Mouse (Mus musculus) ES-Bruce4 (cell line): ENCODE results near the gene Atp5g2.

Experiments
- CTCF ChIP-seq: IDR thresholded peaks from one replicate; pipeline ENCODE4 v1.8.1; 2011; ENCODE audit warnings: low read depth, low read length
- POLR2A ChIP-seq: IDR thresholded peaks from one replicate; pipeline ENCODE4 v1.8.1; 2011; ENCODE audit warnings: low read length; ENCODE audit not compliant: insufficient read depth

- no peak for TF ChIP-seq POLR2A
- TF ChIP-seq CTCF: no peak
Measured at GRCm38 (mm10) chr15:102705226-102705894, 33.2 kb upstream of the Atp5g2 start.
